Mouse (Mus musculus) kidney, embryonic 15.5 days (tissue): ENCODE results near the gene Rp9. TPM values are rescaled to one million over a fixed set of nuclear protein-coding genes. Genes with fewer than 3 reads are reported as not detected.
"Not testable (repeated sequence)": the region's sequence is repeated elsewhere in the genome, so short reads cannot be mapped to it uniquely, and the experiment has no call there.

Source experiments
- ATAC-seq: fragments of 200-750 bp; cut with Nextera tagmentation; replicated peaks from 2 replicates; pipeline ENCODE4 v1.8.0; 2017; ENCODE audit warnings: moderate TSS enrichment; ENCODE audit not compliant: low FRiP score
- H3K27ac ChIP-seq: fragments of 300-500 bp; sonication (generic); 2 replicates; pipeline ENCODE4 v1.5.1; 2015; ENCODE audit warnings: mild to moderate bottlenecking, inconsistent platforms
- H3K27me3 ChIP-seq: fragments of 300-500 bp; sonication (generic); 2 replicates; pipeline ENCODE4 v1.6.1; 2015; ENCODE audit warnings: inconsistent platforms
- H3K36me3 ChIP-seq: fragments of 300-500 bp; sonication (generic); 2 replicates; pipeline ENCODE4 v1.6.1; 2015; ENCODE audit warnings: inconsistent platforms
- H3K4me1 ChIP-seq: fragments of 300-500 bp; sonication (generic); 2 replicates; pipeline ENCODE4 v1.6.1; 2015; ENCODE audit warnings: inconsistent platforms
- H3K4me2 ChIP-seq: fragments of 300-500 bp; sonication (generic); 2 replicates; pipeline ENCODE4 v1.6.1; 2015; ENCODE audit warnings: moderate library complexity, mild to moderate bottlenecking, inconsistent platforms
- H3K4me3 ChIP-seq: fragments of 300-500 bp; sonication (generic); replicated peaks from 2 replicates; pipeline ENCODE4 v1.5.1; 2015; ENCODE audit warnings: mild to moderate bottlenecking, inconsistent platforms
- H3K9ac ChIP-seq: fragments of 300-500 bp; sonication (generic); 2 replicates; pipeline ENCODE4 v1.6.1; 2015; ENCODE audit warnings: mild to moderate bottlenecking, inconsistent platforms
- H3K9me3 ChIP-seq: fragments of 300-500 bp; sonication (generic); replicated peaks from 2 replicates; pipeline ENCODE4 v1.6.1; 2016; ENCODE audit warnings: inconsistent platforms
- WGBS: fragments of 180-500 bp; shearing (Covaris S2); methylation state at CpG from one replicate; pipeline ENCODE4 v1.1.7; 2015; ENCODE audit warnings: mixed read lengths; 5-methylcytosine and 5-hydroxymethylcytosine counted together
- polyA plus RNA-seq: library from polyadenylated mRNA; unstranded; fragments of >200 nt; fragmentation: Nextera tagmentation; extraction: Ambion mirVana; gene quantifications from 2 replicates; pipeline ENCODE4 v1.2.1, GENCODE M21; 2015

Gene Rp9
- polyA plus RNA-seq, 1 experiment from 2014 or later: 64.9 TPM

DNA sequence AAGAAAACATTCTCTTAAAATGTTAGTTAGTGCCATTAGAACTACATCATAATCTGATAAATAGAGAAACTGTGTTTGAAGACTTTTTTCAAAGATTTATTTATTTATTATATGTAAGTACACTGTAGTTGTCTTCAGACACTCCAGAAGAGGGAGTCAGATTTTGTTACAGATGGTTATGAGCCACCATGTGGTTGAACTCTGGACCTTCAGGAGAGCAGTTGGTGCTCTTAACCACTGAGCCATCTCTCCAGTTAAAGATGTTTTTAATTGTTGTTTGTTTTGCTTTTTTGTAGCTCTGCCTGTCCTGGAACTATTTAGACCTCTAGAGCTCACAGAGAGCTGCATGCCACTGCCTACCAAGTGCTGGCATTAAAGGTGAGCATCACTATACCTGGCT lies 14.5 kb downstream of the Rp9 start:
- H3K4me3 ChIP-seq: no peak overlapping the region
- no peaks in the 10 kb centered on the region for H3K4me1 ChIP-seq
- H3K9ac ChIP-seq: no peak overlapping the region
- no peak for ATAC-seq
- no peak overlapping the region for H3K4me2 ChIP-seq
- H3K27ac ChIP-seq: no peak overlapping the region
- H3K9me3 ChIP-seq: no peaks in the 10 kb centered on the region
- peaks cover 86% of the 10 kb centered on the region for H3K36me3 ChIP-seq
- H3K27me3 ChIP-seq: no peaks in the 10 kb centered on the region

DNA sequence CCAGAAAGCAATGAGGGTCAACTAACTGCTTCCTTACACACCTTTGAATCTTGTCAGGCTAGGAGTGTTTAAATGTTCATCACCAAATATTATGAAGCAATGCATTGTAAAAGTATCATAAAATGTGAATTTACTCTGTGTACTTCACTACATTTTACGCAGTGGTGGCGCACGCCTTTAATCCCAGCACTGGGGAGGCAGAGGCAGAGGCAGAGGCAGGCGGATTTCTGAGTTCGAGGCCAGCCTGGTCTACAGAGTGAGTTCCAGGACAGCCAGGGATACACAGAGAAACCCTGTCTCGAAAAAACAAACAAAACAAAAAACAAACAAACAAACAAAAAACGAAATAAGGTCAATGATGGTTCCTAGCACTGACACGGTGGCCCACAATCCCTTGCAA lies 15.6 kb downstream of the Rp9 start, which contains the start of gene Gm17545:
TSS of gene Gm17545 (plus strand) at position 301 of the 400 bp plus-strand sequence.
- not testable (repeated sequence) for H3K9ac ChIP-seq, H3K27ac ChIP-seq, H3K4me3 ChIP-seq, H3K27me3 ChIP-seq, H3K9me3 ChIP-seq, ATAC-seq, H3K4me2 ChIP-seq, H3K4me1 ChIP-seq
- peaks cover 94% of the 10 kb centered on the region for H3K36me3 ChIP-seq
- WGBS: 95% methylated on average over 8 of the region's 8 CpGs

DNA sequence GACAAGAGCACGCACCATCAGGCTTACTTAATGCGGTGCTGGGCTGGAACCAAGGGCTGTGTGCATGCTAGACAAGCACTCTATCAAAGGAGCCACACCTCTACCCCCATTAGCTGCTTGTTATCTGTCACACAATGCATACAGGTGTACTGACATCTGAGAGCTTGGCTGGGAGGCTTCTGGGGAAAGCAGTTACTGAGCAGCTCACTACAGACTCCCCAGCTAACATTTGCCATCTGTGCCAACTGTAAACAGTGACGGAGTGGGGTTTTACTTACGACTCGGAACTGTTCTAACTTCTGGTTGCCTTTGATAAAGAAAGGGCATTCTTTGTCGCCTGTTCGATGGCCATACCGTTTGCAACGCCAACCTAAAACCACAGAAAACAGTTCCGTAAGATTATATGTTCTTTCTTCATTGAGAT lies 16.0 kb downstream of the Rp9 start:
- H3K9ac ChIP-seq: no peak overlapping the region
- 91% methylated on average over 10 of the region's 10 CpGs for WGBS
- no peaks in the 10 kb centered on the region for H3K27me3 ChIP-seq
- no peak overlapping the region for H3K27ac ChIP-seq
- no peaks in the 10 kb centered on the region for H3K9me3 ChIP-seq
- ATAC-seq: no peak
- no peak overlapping the region for H3K4me2 ChIP-seq
- H3K36me3 ChIP-seq: peaks cover 98% of the 10 kb centered on the region
- no peak overlapping the region for H3K4me3 ChIP-seq
- H3K4me1 ChIP-seq: no peaks in the 10 kb centered on the region

DNA sequence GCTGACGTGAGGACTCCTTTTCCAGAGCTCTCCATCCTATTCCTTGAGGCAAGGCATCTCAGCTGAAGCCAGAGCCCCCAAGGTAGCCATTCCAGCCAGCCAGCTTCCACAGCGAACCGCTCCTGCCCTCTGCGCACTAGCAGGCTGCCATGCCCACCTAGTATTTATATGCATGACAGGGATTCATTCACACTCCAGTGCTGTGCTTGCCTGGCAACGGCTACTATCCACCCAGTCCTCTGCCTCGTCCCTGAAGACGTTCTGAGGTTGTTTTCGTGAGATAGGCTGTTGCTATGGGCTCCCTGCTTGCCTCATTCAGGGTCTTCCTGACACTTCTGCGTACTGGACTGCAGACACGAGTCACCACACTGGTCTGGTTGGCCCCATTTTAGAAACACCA lies 16.8 kb downstream of the Rp9 start:
- Histone ChIP-seq H3K4me3 (no peak overlapping the region), H3K9ac (no peak overlapping the region), H3K9me3 (no peaks in the 10 kb centered on the region), H3K36me3 (peaks cover 100% of the 10 kb centered on the region), H3K4me2 (no peak overlapping the region), H3K4me1 (no peaks in the 10 kb centered on the region), H3K27me3 (no peaks in the 10 kb centered on the region), H3K27ac (no peak overlapping the region)
- WGBS: 89% methylated on average over 10 of the region's 10 CpGs
- ATAC-seq: no peak

DNA sequence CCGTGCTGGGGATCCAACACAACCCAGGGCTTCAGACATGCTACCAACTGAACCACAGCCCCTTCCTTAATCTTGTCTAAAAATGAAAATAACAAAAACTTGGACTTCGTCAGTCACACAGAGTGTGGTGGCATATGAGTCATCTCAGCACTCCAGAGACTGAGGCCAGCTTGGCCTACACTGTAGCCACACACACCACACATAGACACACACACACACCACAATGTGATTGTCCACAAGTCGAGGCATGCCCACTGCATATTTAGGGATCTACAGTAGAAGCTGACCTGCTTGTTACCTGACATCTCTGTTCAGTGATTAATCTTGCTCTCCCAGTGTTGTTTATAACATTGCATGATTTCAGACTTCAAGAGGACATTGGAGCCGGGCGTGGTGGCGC lies 20.3 kb downstream of the Rp9 start:
- no peak for ATAC-seq
- Histone ChIP-seq H3K9me3 (no peaks in the 10 kb centered on the region), H3K9ac (no peak overlapping the region), H3K36me3 (peaks cover 89% of the 10 kb centered on the region), H3K4me2 (no peak overlapping the region), H3K4me1 (no peaks in the 10 kb centered on the region), H3K4me3 (no peak overlapping the region), H3K27me3 (no peaks in the 10 kb centered on the region), H3K27ac (no peak overlapping the region)
- 93% methylated on average over 6 of the region's 6 CpGs for WGBS

DNA sequence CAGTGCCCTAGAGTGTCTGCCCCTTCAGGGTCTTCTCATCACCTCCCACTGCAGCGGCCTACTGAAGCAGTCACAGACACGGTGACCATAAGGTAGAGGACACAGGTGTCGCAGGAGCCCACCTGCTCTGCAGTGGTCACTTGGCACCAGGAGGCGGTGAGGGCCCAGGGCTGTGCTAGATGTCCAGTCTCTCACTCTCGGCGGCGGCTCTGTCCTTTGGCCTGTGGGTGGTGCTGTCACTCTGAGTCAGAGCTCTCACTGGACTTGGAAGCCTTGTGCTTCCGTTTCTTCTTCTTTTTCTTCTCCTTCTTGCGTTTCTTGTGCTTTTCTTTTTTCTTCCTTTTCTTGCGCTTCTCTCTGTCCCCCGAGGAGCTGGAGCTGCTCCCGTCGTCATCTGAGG lies 21.1 kb downstream of the Rp9 start:
- Histone ChIP-seq H3K4me2 (no peak overlapping the region), H3K4me3 (no peak overlapping the region), H3K9me3 (no peaks in the 10 kb centered on the region), H3K36me3 (peaks cover 82% of the 10 kb centered on the region), H3K27me3 (no peaks in the 10 kb centered on the region), H3K27ac (no peak overlapping the region), H3K4me1 (no peaks in the 10 kb centered on the region), H3K9ac (no peak overlapping the region)
- WGBS: 87% methylated on average over 13 of the region's 13 CpGs
- ATAC-seq: no peak

DNA sequence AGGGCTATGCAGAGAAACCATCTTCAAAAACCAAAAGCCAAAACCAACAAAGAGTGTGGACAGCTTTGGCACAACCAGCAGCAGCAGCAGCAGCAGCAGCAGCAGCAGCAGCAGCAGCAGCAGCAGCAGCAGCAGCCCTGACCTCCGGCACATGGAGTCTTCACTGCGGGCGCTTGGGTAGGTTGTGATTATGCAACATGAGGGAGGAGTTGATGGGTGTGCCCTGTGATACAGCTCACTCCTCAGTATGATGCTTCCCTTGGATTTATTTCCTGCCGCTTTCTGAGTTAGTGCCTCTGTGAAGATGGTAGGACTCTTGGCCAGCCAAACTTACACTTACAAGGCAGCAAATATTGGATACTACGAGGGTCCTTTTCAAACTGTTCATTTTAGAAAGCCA lies 22.3 kb downstream of the Rp9 start:
- H3K36me3 ChIP-seq: peaks cover 70% of the 10 kb centered on the region
- no peak overlapping the region for H3K4me3 ChIP-seq
- H3K9ac ChIP-seq: no peak overlapping the region
- no peaks in the 10 kb centered on the region for H3K9me3 ChIP-seq
- no peaks in the 10 kb centered on the region for H3K27me3 ChIP-seq
- H3K27ac ChIP-seq: no peak overlapping the region
- no peak overlapping the region for H3K4me2 ChIP-seq
- ATAC-seq: no peak
- no peaks in the 10 kb centered on the region for H3K4me1 ChIP-seq
- WGBS: 92% methylated on average over 5 of the region's 5 CpGs

DNA sequence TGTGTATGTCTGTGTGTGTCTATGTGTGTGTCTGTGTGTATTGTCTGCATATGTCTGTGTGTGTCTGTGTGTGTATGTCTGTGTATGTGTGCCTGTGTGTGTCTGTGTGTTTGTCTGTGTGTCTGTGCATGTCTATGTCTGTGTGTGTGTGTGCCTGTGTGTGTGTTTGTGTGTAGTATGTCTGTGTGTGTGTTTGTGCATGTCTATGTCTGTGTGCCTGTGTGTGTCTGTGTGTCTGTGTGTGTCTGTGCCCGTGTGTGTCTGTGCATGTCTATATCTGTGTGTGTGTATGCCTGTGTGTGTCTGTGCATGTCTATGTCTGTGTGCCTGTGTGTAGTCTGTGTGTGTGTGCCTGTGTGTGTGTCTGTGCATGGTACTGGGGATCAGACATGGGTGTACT lies 24.4 kb downstream of the Rp9 start:
- no peak overlapping the region for H3K4me2 ChIP-seq
- no peaks in the 10 kb centered on the region for H3K27me3 ChIP-seq
- H3K36me3 ChIP-seq: peaks cover 49% of the 10 kb centered on the region
- H3K27ac ChIP-seq: no peak overlapping the region
- WGBS: 72% methylated on average over 1 of the region's 1 CpGs
- no peak overlapping the region for H3K4me3 ChIP-seq
- H3K9ac ChIP-seq: no peak overlapping the region
- ATAC-seq: no peak
- no peaks in the 10 kb centered on the region for H3K4me1 ChIP-seq
- H3K9me3 ChIP-seq: no peaks in the 10 kb centered on the region

DNA sequence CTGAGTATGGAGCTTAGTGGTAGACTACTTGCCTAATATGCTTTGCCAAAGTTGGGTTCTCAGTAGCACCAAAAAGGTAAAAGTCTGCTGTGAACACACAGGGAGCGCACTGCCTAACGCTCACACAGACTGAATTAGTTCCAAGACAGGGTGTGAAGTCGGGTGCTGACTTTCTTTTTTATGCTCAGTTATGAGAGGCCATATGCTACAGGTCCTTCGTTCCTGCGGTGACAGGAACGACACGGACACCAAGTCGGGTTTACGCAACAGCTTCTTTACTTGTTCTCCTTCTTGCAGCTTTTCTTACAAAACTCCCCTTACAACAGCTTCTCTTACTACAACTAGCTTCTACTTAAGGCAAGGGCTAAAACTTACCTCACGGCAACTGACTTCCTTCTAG lies 26.4 kb downstream of the Rp9 start:
- no peaks in the 10 kb centered on the region for H3K9me3 ChIP-seq
- 85% methylated on average over 10 of the region's 10 CpGs for WGBS
- ATAC-seq: no peak
- H3K27me3 ChIP-seq: no peaks in the 10 kb centered on the region
- H3K36me3 ChIP-seq: peaks cover 29% of the 10 kb centered on the region
- no peaks in the 10 kb centered on the region for H3K4me1 ChIP-seq
- H3K9ac ChIP-seq: no peak overlapping the region
- H3K4me3 ChIP-seq: no peak overlapping the region
- H3K4me2 ChIP-seq: no peak overlapping the region
- no peak overlapping the region for H3K27ac ChIP-seq

DNA sequence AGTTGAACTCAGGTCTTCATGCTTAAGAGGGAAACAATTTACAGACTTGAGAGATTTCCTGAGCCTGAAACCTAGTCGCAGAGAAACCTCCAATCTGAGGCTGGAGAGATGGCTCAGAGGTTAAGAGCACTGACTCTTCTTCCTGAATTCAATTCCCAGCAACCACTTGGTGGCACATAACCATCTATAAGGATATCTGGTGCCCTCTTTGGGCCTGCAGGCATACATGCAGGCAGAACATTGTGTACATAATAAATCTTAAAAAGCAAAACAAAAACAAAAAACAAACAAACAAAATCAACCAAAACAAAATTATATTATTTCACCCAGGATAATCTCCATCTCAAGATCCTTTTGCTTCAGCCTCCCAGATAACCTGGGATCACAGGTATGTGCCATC lies 30.7 kb downstream of the Rp9 start:
- Histone ChIP-seq H3K4me2 (no peak overlapping the region), H3K27me3 (no peaks in the 10 kb centered on the region), H3K27ac (no peak overlapping the region), H3K4me1 (no peaks in the 10 kb centered on the region), H3K4me3 (no peak overlapping the region), H3K9me3 (no peaks in the 10 kb centered on the region), H3K36me3 (no peaks in the 10 kb centered on the region), H3K9ac (no peak overlapping the region)
- ATAC-seq: no peak
- WGBS: 73% methylated on average over 1 of the region's 1 CpGs

DNA sequence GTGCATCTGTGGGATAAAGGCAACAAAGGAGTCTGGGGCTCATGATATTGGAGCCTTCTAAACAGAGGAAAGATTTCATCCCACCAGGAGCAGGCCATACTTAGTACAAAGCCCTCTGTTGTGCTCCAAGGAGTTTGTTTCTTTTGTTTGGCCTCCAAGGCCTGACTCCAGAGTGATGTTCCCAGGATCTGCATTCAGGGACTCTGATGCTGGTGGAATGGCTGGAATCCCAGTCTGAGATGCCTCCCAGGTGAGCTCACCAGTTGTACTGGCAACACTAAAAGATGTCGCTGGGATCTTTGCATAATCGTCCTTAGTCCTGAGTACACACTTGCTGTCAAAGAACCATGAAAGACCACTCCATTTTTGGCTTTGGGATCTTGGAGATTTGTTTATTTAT lies 35.4 kb downstream of the Rp9 start:
- Histone ChIP-seq H3K9ac (no peak overlapping the region), H3K9me3 (no peaks in the 10 kb centered on the region), H3K36me3 (no peaks in the 10 kb centered on the region), H3K27me3 (no peaks in the 10 kb centered on the region), H3K4me2 (no peak overlapping the region), H3K4me3 (no peak overlapping the region), H3K27ac (no peak overlapping the region), H3K4me1 (peaks cover 17% of the 10 kb centered on the region)
- WGBS: 93% methylated on average over 2 of the region's 2 CpGs
- no peak for ATAC-seq

DNA sequence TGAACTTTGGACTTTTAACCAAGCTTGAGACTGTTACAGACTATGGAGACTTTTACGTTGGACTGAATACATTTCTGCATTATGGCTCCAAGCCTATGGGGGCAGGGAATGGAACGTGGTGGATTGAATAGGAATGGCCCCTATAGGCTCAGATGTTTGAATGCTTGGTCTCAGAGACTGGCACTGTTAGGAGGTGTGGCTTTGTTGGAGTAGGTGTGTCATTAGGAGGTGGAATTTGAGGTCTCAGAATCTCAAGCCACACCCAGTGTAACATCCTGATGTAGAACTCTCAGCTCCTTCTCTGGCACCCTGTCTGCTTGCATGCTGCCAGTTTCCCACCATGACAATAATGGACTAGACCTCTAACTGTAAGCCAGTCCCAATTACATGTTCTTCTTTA lies 36.3 kb downstream of the Rp9 start:
- Histone ChIP-seq H3K27me3 (no peaks in the 10 kb centered on the region), H3K4me2 (no peak overlapping the region), H3K4me3 (no peak overlapping the region), H3K4me1 (peaks cover 25% of the 10 kb centered on the region), H3K9me3 (no peaks in the 10 kb centered on the region), H3K27ac (no peak overlapping the region), H3K36me3 (no peaks in the 10 kb centered on the region), H3K9ac (no peak overlapping the region)
- ATAC-seq: no peak
- WGBS: 79% methylated on average over 2 of the region's 2 CpGs

DNA sequence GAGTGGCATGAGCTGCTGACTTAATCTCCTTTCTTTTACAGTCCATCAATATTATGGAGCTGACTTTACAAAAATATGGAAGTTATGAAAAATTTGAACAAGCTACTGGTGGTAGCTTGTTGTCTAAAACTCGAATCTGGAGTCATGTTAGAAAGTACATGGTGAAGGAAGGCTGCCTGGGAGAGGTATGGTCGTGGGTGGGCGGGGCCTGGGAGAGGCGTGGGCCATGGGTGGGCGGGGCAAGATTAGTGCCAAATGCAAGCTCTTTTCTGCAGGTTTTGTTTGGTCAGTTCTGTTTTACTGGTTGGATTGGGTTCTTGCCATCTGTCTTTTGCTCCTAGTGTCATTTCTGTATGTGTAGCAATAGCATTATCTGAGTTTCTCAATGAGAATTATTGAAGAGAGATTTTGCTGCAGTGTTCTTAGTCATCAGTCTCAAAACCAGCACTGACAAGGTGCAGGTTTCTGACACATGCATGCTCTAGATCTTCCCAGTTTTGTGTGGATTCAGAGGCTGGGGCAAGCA lies 39.2 kb downstream of the Rp9 start:
- Histone ChIP-seq H3K4me3 (no peak overlapping the region), H3K27ac (peak overlapping the region; percentile 45), H3K36me3 (no peaks in the 10 kb centered on the region), H3K9me3 (no peaks in the 10 kb centered on the region), H3K27me3 (no peaks in the 10 kb centered on the region), H3K9ac (no peak overlapping the region), H3K4me2 (peak overlapping the region; percentile 50), H3K4me1 (peaks cover 30% of the 10 kb centered on the region)
- 31% methylated on average over 5 of the region's 5 CpGs for WGBS
- no peak for ATAC-seq
